Mouse (Mus musculus) gastrocnemius, adult 18-20 months (tissue): ENCODE data around the gene Msh2. TPM values are rescaled to one million over a fixed set of nuclear protein-coding genes. Genes with fewer than 3 reads are reported as not detected.
"Not testable (repeated sequence)": the region's sequence is repeated elsewhere in the genome, so short reads cannot be mapped to it uniquely, and the experiment has no call there.

Experiments
- DNase-seq: peaks from one replicate; pipeline ENCODE4 v3.0.0; 2021; ENCODE audit warnings: low spot score
- long read RNA-seq, 2 experiments: library from polyadenylated mRNA; stranded (forward); transcript quantifications; one replicate each; pipeline ENCODE4 v2.0.0; 2021
- total RNA-seq, 2 experiments: library from RNA; stranded (reverse); gene quantifications; 2 replicates each; pipeline ENCODE4 v1.2.3; 2021

Msh2 gene
- total RNA-seq: 10 to 100 TPM; 10.4 to 13.9 TPM
- long read RNA-seq, experiment 1, transcript Msh2-201 (16 exons, 3,283 nt): major isoform, 21 of 28 reads
- long read RNA-seq, experiment 1, partial matches to known transcripts: 2 of 28 reads
- long read RNA-seq, experiment 1, other reads (novel, unspliced or antisense): 5 of 28 reads
- long read RNA-seq, experiment 2, transcript Msh2-201 (16 exons, 3,283 nt): major isoform, 20 of 24 reads
- long read RNA-seq, experiment 2, partial matches to known transcripts: 3 of 24 reads
- long read RNA-seq, experiment 2, other reads (novel, unspliced or antisense): 1 of 24 reads

GRCm38 (mm10) chr17:87671890-87672660 is at the start of gene Msh2:
Gene Msh2 (plus strand): TSS chr17:87672330.
- peak; percentile 98 for DNase-seq

- DNase-seq: no peak
Observed at GRCm38 (mm10) chr17:87625510-87626086, 46.5 kb upstream of the Msh2 start.

GRCm38 (mm10) chr17:87628144-87628543 is 44.0 kb upstream of the Msh2 start:
- DNase-seq: no peak

GRCm38 (mm10) chr17:87628706-87629105 is 43.4 kb upstream of the Msh2 start:
- DNase-seq: no peak

GRCm38 (mm10) chr17:87637056-87637389 is 35.1 kb upstream of the Msh2 start:
- DNase-seq: no peak

- no peak for DNase-seq
Observed at GRCm38 (mm10) chr17:87639242-87639641, 32.9 kb upstream of the Msh2 start.

GRCm38 (mm10) chr17:87640272-87640671 is 31.9 kb upstream of the Msh2 start:
- no peak for DNase-seq

GRCm38 (mm10) chr17:87641006-87641405 is 31.1 kb upstream of the Msh2 start:
- DNase-seq: no peak

- no peak for DNase-seq
Observed at GRCm38 (mm10) chr17:87642744-87643143, 29.4 kb upstream of the Msh2 start.

- DNase-seq: not testable (repeated sequence)
Observed at GRCm38 (mm10) chr17:87655616-87656015, 16.5 kb upstream of the Msh2 start.

- DNase-seq: not testable (repeated sequence)
Observed at GRCm38 (mm10) chr17:87661958-87662573, 10.1 kb upstream of the Msh2 start.

GRCm38 (mm10) chr17:87664238-87664637 is 7.9 kb upstream of the Msh2 start:
- DNase-seq: no peak

GRCm38 (mm10) chr17:87665066-87665822 is 6.9 kb upstream of the Msh2 start:
- DNase-seq: peak; percentile 63

- no peak for DNase-seq
Observed at GRCm38 (mm10) chr17:87672677-87673286, 652 bp downstream of the Msh2 start.

- not testable (repeated sequence) for DNase-seq
Observed at GRCm38 (mm10) chr17:87676916-87677474, 4.9 kb downstream of the Msh2 start.

- no peak for DNase-seq
Observed at GRCm38 (mm10) chr17:87677656-87678055, 5.5 kb downstream of the Msh2 start.

- no peak for DNase-seq
Observed at GRCm38 (mm10) chr17:87689217-87689616, 17.1 kb downstream of the Msh2 start.

- DNase-seq: peak; percentile 30
Observed at GRCm38 (mm10) chr17:87691958-87692357, 19.8 kb downstream of the Msh2 start.

- no peak for DNase-seq
Observed at GRCm38 (mm10) chr17:87695874-87696465, 23.8 kb downstream of the Msh2 start.

- DNase-seq: no peak
Observed at GRCm38 (mm10) chr17:87696814-87697213, 24.7 kb downstream of the Msh2 start.
